Mouse (Mus musculus) retina, adult 2 months (tissue): ENCODE data around the gene Gstp2.
"Not testable (repeated sequence)": the region's sequence is repeated elsewhere in the genome, so short reads cannot be mapped to it uniquely, and the experiment has no call there.

Experiments used
- DNase-seq: peaks from one replicate; pipeline ENCODE4 v3.0.0-alpha.2; 2012; ENCODE audit warnings: low read depth, low spot score

Gstp2 gene

DNA sequence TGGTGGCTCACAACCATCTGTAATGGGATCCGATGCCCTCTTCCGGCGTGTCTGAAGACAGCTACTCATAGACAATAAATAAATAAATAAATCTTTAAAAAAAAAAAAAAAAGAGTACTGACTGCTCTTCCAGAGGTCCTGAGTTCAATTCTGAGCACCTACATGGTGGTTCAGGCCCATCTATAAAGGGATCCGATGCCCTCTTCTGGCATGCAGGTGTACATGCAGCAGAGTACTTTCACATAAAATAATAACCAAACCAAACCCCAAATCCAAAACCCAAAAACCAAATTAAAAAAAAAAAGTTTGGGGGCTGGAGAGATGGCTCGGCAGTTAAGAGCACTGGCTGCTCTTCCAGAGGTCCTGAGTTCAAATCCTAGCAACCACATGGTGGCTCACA, 3.2 kb upstream of the Gstp2 start:
- DNase-seq = not testable (repeated sequence)

DNA sequence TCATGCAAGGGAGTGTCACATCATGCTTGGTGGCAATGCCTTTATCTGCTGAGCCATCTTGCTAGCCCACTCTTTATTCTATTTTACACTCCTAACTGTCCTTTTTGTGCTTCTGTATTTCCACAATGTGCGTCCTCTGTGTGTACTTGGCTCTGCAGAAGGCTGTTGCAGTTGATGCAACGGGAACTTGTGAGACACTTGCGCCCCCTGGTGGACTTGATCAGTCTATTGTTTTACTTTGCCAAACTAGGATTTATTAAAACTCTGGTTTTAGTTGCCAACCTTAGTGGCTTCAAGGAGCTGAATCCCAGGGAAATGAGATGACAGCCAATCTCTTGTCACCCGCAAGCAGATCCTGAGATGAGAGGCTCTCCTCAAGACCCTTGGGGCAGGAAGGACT, 2.0 kb upstream of the Gstp2 start:
- peak; percentile 78 for DNase-seq

- DNase-seq = no peak
These were observed 1.0 kb upstream of the Gstp2 start for GRCm38 (mm10) chr19:4046866-4047254.

DNA sequence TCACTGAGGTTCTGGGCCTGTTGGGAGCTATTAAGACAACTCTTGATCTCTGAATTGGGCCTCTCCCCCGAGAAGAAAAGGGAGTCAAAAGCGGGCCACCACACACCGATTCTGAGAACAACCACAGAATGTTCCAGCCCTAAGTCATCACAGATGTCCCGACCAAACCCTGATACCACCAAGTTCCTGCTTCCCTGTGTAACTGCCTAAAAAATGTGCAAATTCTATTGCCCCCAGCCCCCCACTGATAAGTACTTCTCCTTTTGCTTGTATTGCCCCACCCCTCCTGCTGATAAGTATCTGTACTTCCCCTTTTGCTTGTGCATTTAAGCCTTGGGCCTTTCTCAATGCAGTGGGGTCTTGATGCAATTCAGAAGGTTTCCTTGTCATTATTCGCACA, 1.7 kb downstream of the Gstp2 start:
- DNase-seq = not testable (repeated sequence)

GRCm38 (mm10) chr19:4042124-4042523, 3.7 kb downstream of the Gstp2 start:
- no peak for DNase-seq

- not testable (repeated sequence) for DNase-seq
These were observed 4.3 kb downstream of the Gstp2 start for GRCm38 (mm10) chr19:4041500-4041899.

DNA sequence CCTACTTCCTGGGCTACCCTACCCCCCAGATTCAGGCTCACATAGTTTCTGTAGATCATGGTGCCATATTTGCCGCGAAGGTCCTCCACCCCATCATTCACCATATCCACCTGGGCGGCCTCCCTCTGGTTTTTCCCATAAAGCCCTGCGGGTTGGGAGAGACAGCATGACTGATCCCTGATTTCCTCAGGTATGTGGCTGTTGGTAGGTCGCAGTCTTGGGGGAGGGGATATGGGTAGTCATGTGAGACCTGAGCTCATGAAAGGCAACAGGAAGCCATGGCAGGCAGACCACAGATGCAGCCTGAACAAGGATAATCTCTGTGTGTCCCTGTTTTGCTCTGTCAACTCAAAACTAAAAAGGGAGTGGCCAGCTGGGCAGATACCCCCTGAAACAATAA, 4.9 kb downstream of the Gstp2 start:
- DNase-seq = not testable (repeated sequence)

GRCm38 (mm10) chr19:4037788-4038232, 8.0 kb downstream of the Gstp2 start, which contains the start of gene Gstp1:
Gstp1 (minus strand) TSS chr19:4037985.
- peak; percentile 64 for DNase-seq

DNA sequence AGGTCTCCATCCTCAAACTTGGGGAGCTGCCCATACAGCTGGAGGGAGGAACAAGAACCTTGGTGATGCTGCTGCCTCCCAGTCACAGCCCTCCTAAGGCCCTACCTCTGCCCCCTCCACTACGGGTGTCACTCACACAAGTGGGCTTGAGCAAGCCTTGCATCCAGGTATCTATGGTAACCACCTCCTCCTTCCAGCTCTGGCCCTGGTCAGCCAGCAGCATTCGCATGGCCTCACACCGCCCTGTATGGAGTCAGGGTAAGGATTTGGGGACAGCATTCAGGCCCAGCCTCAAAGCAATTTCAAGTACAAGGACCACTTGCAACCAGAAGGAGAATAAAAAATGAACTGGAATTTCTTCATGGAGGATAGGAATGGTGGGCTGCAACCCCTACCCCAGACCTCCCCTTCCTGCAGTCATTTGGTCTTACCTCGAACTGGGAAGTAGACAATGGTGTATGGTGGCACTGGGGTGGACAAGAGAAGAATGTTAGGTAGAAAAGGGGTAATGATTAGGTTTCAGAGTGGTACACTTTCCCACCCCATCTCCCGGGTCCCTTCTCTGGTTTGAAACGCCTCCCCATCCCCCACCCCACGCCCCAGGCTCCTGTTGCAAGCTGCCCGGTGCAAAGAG, 8.6 kb downstream of the Gstp2 start:
- DNase-seq = not testable (repeated sequence)

- no peak for DNase-seq
These were observed 9.3 kb downstream of the Gstp2 start for GRCm38 (mm10) chr19:4036327-4037045.

DNA sequence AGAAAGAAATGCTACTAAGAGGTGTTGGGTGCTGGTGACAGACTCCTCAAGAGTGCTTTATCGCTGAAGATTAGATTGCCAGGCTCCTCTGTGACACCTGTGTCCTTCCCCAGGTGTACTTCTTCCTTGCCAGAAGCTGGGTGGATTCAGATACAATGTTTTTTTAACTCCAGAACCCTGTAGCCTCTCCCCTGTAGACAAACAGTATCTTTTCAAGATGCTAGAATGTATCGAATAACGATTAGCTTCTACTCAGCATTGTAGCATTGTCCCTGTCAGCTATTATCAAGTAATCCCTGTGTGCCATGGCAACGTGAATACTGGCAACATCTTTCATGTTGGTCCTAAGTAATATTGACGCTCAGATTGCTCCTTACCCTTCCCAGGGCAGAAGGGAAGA, 12.1 kb downstream of the Gstp2 start:
- DNase-seq = no peak

GRCm38 (mm10) chr19:4033298-4033697, 12.5 kb downstream of the Gstp2 start:
- DNase-seq = no peak

GRCm38 (mm10) chr19:4032668-4033067, 13.2 kb downstream of the Gstp2 start:
- DNase-seq = peak; percentile 69

- no peak for DNase-seq
These were observed 18.2 kb downstream of the Gstp2 start for GRCm38 (mm10) chr19:4027576-4027975.

GRCm38 (mm10) chr19:4023185-4023584, 22.6 kb downstream of the Gstp2 start:
- no peak for DNase-seq

DNA sequence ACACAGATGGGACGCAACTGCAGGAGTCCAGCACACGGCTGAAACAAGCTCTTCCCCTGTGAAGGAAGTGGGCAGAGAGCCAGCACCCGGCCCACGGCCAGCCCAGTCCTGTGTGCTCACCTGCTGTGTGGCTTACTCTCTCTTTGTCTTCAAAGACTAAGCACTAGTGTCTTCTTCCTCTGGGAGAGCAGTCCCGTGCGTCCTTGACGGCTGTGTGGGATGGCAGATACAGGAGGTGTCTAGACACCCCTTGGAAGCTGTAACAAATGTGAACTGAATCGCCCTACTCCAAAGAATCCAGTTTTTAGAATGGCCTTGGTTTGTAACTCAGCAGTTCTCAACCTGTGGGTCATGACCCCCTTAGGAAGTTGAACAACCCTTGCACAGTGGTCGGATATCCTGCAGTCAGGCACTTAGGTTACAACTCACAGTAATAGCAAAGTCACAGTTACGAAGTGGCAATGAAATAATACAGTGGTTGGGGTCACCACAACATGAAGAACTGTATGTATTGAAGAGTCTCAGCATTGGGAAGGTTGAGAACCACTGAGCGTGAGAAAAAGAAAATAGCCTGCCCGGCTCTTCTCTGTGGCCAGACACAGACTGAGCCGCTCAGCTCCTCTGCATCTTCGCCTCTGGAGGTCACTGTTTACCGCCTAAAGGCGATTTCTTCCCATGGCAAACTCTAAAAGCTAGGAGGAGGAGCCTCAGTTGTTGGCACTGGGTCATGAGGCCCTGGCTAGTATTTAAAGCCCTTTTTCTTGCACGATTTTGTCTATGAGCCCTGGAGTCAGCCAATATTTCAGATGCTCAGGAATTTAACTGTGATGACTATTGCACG, 26.9 kb downstream of the Gstp2 start:
- DNase-seq = peak; percentile 79

DNA sequence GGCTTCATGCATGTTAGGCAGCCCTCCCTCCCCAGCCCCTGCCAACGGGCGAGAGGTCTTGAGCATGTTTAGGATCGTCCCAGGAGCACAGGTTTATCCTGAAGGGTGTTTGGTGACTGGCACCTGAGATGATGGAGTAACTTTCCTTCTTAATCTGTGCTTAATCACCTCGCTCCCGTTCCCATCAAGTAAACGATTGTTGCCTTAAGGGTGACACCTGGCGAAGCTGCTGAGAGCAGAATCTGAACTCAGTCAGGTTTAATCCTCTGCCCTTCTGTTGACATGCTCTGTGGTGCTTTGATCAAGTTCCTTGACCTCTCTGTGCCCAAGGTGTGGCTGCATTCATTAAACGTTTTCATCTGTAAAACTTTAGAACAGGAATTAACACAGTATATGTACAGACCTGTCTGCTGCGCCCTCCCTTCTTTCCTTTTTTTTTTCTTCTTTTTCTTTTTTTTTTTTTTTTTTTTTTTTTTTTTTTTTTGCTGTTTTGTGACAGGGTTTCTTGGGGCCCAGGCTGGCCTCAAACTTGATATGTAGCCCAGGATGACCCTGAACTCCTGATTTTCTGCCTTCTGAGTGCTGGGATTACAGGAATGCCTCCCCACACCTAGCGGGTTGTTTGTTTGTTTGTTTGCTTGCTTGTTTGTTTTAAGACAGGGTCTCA, 27.8 kb downstream of the Gstp2 start:
- DNase-seq = no peak

- no peak for DNase-seq
These were observed 30.2 kb downstream of the Gstp2 start for GRCm38 (mm10) chr19:4015635-4016034.

- DNase-seq = peak; percentile 91
These were observed 31.0 kb downstream of the Gstp2 start for GRCm38 (mm10) chr19:4014802-4015201.

- DNase-seq = no peak
These were observed 32.8 kb downstream of the Gstp2 start for GRCm38 (mm10) chr19:4013066-4013465.

DNA sequence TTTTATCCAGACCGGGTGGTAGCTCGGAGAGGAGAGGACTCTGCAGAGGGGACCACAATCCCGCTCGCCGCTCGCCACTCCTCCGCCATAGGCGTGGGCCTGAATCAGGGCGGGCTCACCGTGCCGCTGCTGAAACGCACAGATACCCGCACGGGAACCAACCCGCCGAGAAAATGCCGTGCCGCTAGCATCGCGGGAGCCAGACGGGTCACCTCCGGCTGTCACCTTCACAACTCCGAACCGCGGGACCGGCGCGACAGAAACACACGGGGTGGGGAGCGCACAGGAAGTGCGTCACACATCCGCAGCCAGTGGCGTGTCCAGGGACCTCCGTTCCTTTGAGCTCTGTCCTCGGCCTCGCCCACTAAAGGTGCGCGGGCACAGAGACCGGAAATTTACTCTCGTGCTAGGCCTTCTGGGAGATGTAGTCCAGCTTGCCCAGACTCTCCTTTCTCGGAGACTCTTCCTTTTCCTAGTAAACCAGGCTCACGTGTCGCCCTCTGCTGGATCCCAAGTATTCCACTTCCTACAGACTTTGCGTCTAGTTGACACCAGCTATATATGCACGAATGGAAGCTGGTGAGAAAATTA, 33.3 kb downstream of the Gstp2 start, which contains the start of gene Ndufv1:
Ndufv1 (minus strand) TSS at position 375 of the 591 bp plus-strand sequence.
- peak; percentile 96 for DNase-seq
